Mouse (Mus musculus) lung, adult 18-20 months (tissue): ENCODE data around the gene Glmp.
"Not testable (repeated sequence)": the region's sequence is repeated elsewhere in the genome, so short reads cannot be mapped to it uniquely, and the experiment has no call there.

ENCODE experiments used
- DNase-seq, 2 experiments: peaks; one replicate each; pipeline ENCODE4 v3.0.0; 2022; ENCODE audit warnings: mixed read lengths in 2 of 2

Glmp gene

GRCm38 (mm10) chr3:88336058-88337013 lies 11.5 kb downstream of the Glmp start, which contains the start of the genes Tmem79 and Smg5:
TSS of gene Tmem79 (minus strand) at chr3:88336148.
TSS of gene Smg5 (plus strand) at chr3:88336260.
- peak; percentile 97 for DNase-seq

GRCm38 (mm10) chr3:88337367-88338020 lies 12.7 kb downstream of the Glmp start:
- no peak for DNase-seq

- DNase-seq, result no peak
These were observed 13.5 kb downstream of the Glmp start for GRCm38 (mm10) chr3:88338316-88338715.

- no peak for DNase-seq
These were observed 14.2 kb downstream of the Glmp start for GRCm38 (mm10) chr3:88339006-88339405.

- DNase-seq, result no peak
These were observed 25.9 kb downstream of the Glmp start for GRCm38 (mm10) chr3:88350732-88351131.

- DNase-seq, result no peak
These were observed 28.1 kb downstream of the Glmp start for GRCm38 (mm10) chr3:88352907-88353306.

- no peak for DNase-seq
These were observed 29.8 kb downstream of the Glmp start for GRCm38 (mm10) chr3:88354396-88355165.

GRCm38 (mm10) chr3:88359584-88359983 lies 34.8 kb downstream of the Glmp start:
- DNase-seq, result no peak

GRCm38 (mm10) chr3:88359989-88360388 lies 35.2 kb downstream of the Glmp start:
- DNase-seq, result no peak

- no peak for DNase-seq
These were observed 36.3 kb downstream of the Glmp start for GRCm38 (mm10) chr3:88361096-88361495.

GRCm38 (mm10) chr3:88361612-88362313 lies 36.9 kb downstream of the Glmp start:
- no peak for DNase-seq

- peak in 1 of 2 experiments; percentile 24 for DNase-seq
These were observed 38.9 kb downstream of the Glmp start for GRCm38 (mm10) chr3:88363700-88364099.

GRCm38 (mm10) chr3:88364337-88364736 lies 39.5 kb downstream of the Glmp start, which contains the start of gene Paqr6:
TSS of gene Paqr6 (plus strand) at chr3:88364584.
- peak; percentile 82 to 87 for DNase-seq

GRCm38 (mm10) chr3:88365705-88366361 lies 41.0 kb downstream of the Glmp start:
- DNase-seq, result no peak

- DNase-seq, result peak; percentile 44 to 52
These were observed 42.1 kb downstream of the Glmp start for GRCm38 (mm10) chr3:88366830-88367428.

GRCm38 (mm10) chr3:88367517-88367916 lies 42.7 kb downstream of the Glmp start:
- not testable (repeated sequence) for DNase-seq

- not testable (repeated sequence) for DNase-seq
These were observed 43.7 kb downstream of the Glmp start for GRCm38 (mm10) chr3:88368511-88368910.

GRCm38 (mm10) chr3:88372643-88373042 lies 47.8 kb downstream of the Glmp start, which contains the start of gene Bglap3:
TSS of gene Bglap3 (minus strand) at chr3:88372743.
- not testable (repeated sequence) for DNase-seq

GRCm38 (mm10) chr3:88375750-88376626 lies 51.2 kb downstream of the Glmp start:
- DNase-seq, result peak in 1 of 2 experiments; percentile 14

- not testable (repeated sequence) for DNase-seq
These were observed 51.8 kb downstream of the Glmp start for GRCm38 (mm10) chr3:88376644-88377043.
